Mouse (Mus musculus) liver, embryonic 14.5 days (tissue): ENCODE results near the gene C1ql3. TPM values are rescaled to one million over a fixed set of nuclear protein-coding genes. Genes with fewer than 3 reads are reported as not detected.

Experiments
- ATAC-seq: fragments of 200-750 bp; cut with Nextera tagmentation; 2 replicates; pipeline ENCODE4 v1.8.0; 2017; ENCODE audit warnings: moderate number of reproducible peaks, mild to moderate bottlenecking, moderate library complexity; ENCODE audit not compliant: insufficient read depth
- DNase-seq, 3 experiments: peaks; one replicate each; pipeline ENCODE4 v3.0.0-alpha.2; 2012 to 2013; ENCODE audit warnings: low read depth in 3 of 3, low spot score in 3 of 3
- H3K27ac ChIP-seq: fragments of 300-500 bp; sonication (generic); 2 replicates; pipeline ENCODE4 v1.5.1; 2014; ENCODE audit warnings: moderate library complexity, mild to moderate bottlenecking, control low read depth, inconsistent platforms
- H3K27me3 ChIP-seq: fragments of 300-500 bp; sonication (generic); 2 replicates; pipeline ENCODE4 v1.6.1; 2014; ENCODE audit warnings: mild to moderate bottlenecking, low read length, moderate library complexity; ENCODE audit not compliant: control insufficient read depth, insufficient read depth
- H3K36me3 ChIP-seq: fragments of 300-500 bp; sonication (generic); replicated peaks from 2 replicates; pipeline ENCODE4 v1.6.1; 2014; ENCODE audit warnings: low read depth; ENCODE audit not compliant: control insufficient read depth, insufficient read depth
- H3K4me1 ChIP-seq, 2 experiments: fragments of 200-500 bp in 1 of 2; fragments of 300-500 bp in 1 of 2; sonication (generic) in 1 of 2; replicated peaks; 2 replicates each; pipeline ENCODE4 v1.6.1; 2012 to 2014; ENCODE audit warnings: antibody characterized with exemption in 1 of 2, inconsistent platforms in 1 of 2, low read length in 1 of 2; ENCODE audit not compliant: control insufficient read depth in 2 of 2, insufficient read depth in 2 of 2
- H3K4me2 ChIP-seq: fragments of 300-500 bp; sonication (generic); 2 replicates; pipeline ENCODE4 v1.6.1; 2014; ENCODE audit warnings: low read depth, mild to moderate bottlenecking, control low read depth, moderate library complexity
- H3K4me3 ChIP-seq, 2 experiments: fragments of 200-500 bp in 1 of 2; fragments of 300-500 bp in 1 of 2; sonication (generic) in 1 of 2; 2 replicates each; pipeline ENCODE4 v1.5.1; 2012 to 2014; ENCODE audit warnings: low read depth in 2 of 2, low read length in 2 of 2, mild to moderate bottlenecking in 2 of 2, control low read depth in 1 of 2, inconsistent platforms in 1 of 2, moderate library complexity in 1 of 2; ENCODE audit not compliant: insufficient read depth in 1 of 2
- H3K9ac ChIP-seq: fragments of 300-500 bp; sonication (generic); replicated peaks from 2 replicates; pipeline ENCODE4 v1.6.1; 2014; ENCODE audit warnings: mild to moderate bottlenecking, control low read depth, moderate library complexity
- H3K9me3 ChIP-seq: fragments of 300-500 bp; sonication (generic); 2 replicates; pipeline ENCODE4 v1.6.1; 2016; ENCODE audit warnings: low read length, mixed read lengths; ENCODE audit not compliant: control insufficient read depth
- CTCF ChIP-seq: IDR thresholded peaks from 2 replicates; pipeline ENCODE4 v1.5.1; 2016; ENCODE audit warnings: antibody characterized with exemption, low read depth, control low read depth
- EP300 ChIP-seq: IDR thresholded peaks from 2 replicates; pipeline ENCODE4 v1.6.1; 2016; ENCODE audit warnings: antibody characterized with exemption, low read depth
- WGBS: fragments of 180-500 bp; shearing (Covaris S2); extraction: QIAGEN DNeasy Blood & Tissue Kit; methylation state at CpG from one replicate; pipeline ENCODE4 v1.1.7; 2014; ENCODE audit not compliant: insufficient replicate concordance; 5-methylcytosine and 5-hydroxymethylcytosine counted together
- polyA plus RNA-seq, 2 experiments: library from polyadenylated mRNA; depleted of rRNA in 1 of 2; stranded (reverse) in 1 of 2; unstranded in 1 of 2; fragments of >200 nt; fragmentation: Nextera tagmentation in 1 of 2; extraction: Ambion mirVana in 1 of 2; gene quantifications; 2 replicates each; pipeline versions ENCODE4 v1.2.1 to v1.2.3; 2012 to 2014

Gene C1ql3
- polyA plus RNA-seq, 2 experiments = 0.02 to 0.10 TPM

GRCm38 (mm10) chr2:13010030-13010459 is 1.6 kb downstream of the C1ql3 start:
- TF ChIP-seq CTCF = no peak
- no peak for TF ChIP-seq EP300
- peaks cover 41% of the 10 kb centered on the region for H3K27me3 ChIP-seq
- ATAC-seq = no peak

DNA sequence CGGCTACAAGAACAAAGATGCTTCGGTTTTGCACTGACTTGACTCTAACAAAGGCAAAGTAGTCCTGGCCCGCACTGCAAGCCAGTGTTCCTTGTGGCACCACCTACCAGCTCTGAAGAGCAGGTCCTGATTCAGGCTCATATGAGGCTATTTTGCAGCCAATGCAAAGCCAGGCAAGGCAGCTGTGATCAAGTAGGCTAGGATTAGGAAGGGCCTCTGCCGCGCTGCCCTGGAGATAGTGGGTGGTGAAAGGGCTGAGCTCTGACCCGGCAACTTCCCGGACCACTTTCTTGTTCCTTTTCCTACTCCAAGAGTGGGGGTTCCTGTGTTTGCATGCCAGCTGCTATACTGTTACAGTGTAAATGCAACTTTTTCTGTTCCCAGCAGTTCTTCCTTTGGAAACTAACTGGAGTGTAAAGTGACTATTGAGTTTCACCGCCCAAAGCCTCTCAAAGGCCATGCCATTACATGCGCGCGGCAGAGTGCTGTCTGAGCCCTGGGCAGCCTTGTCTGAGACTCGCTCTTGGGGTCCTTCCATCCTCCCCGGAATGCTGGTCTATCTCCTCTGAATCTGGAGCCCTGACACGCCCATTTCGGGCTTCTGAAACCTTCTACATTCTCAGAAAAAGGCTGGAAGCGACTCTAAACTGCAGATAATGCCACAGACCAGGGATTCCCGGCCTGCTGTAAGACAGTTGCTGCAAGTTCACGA is 2.2 kb downstream of the C1ql3 start:
- ATAC-seq = no peak
- Histone ChIP-seq H3K9me3 (no peaks in the 10 kb centered on the region), H3K4me1 (no peaks in the 10 kb centered on the region), H3K4me3 (peak overlapping the region in 1 of 2 experiments; percentile 17; a peak in 1 of 4 replicates), H3K4me2 (peak overlapping the region; percentile 60), H3K9ac (no peak overlapping the region), H3K27ac (no peak overlapping the region), H3K36me3 (no peaks in the 10 kb centered on the region), H3K27me3 (peaks cover 41% of the 10 kb centered on the region)
- TF ChIP-seq CTCF (no peak), EP300 (no peak)
- 12% methylated on average over 18 of the region's 18 CpGs for WGBS
- DNase-seq = no peak

More at GRCm38 (mm10) chr2:13010030-13010459, 1.6 kb downstream of the C1ql3 start:
- no peaks in the 10 kb centered on the region for H3K36me3 ChIP-seq
- DNase-seq = no peak
- no peak overlapping the region for H3K27ac ChIP-seq
- peak overlapping the region; percentile 60 for H3K4me2 ChIP-seq
- H3K9ac ChIP-seq = no peak overlapping the region
- no peaks in the 10 kb centered on the region for H3K4me1 ChIP-seq
- H3K4me3 ChIP-seq = peak overlapping the region in 1 of 2 experiments; percentile 43; a peak in 2 of 4 replicates
- no peaks in the 10 kb centered on the region for H3K9me3 ChIP-seq
- 2% methylated on average over 31 of the region's 31 CpGs for WGBS

GRCm38 (mm10) chr2:13008433-13008832 is 3.2 kb downstream of the C1ql3 start:
- H3K27me3 ChIP-seq = peaks cover 38% of the 10 kb centered on the region
- H3K4me2 ChIP-seq = no peak overlapping the region
- DNase-seq (no peak), ATAC-seq (no peak)
- H3K36me3 ChIP-seq = no peaks in the 10 kb centered on the region
- H3K4me1 ChIP-seq = no peaks in the 10 kb centered on the region
- no peak overlapping the region for H3K4me3 ChIP-seq
- TF ChIP-seq CTCF = no peak
- TF ChIP-seq EP300 = no peak
- no peaks in the 10 kb centered on the region for H3K9me3 ChIP-seq
- WGBS = 41% methylated on average over 1 of the region's 1 CpGs
- no peak overlapping the region for H3K27ac ChIP-seq
- no peak overlapping the region for H3K9ac ChIP-seq

- H3K4me2 ChIP-seq = no peak overlapping the region
- no peak for DNase-seq
- H3K27ac ChIP-seq = no peak overlapping the region
- 67% methylated on average over 2 of the region's 2 CpGs for WGBS
- no peaks in the 10 kb centered on the region for H3K27me3 ChIP-seq
- no peaks in the 10 kb centered on the region for H3K36me3 ChIP-seq
- no peak for ATAC-seq
- no peaks in the 10 kb centered on the region for H3K9me3 ChIP-seq
- H3K9ac ChIP-seq = no peak overlapping the region
- TF ChIP-seq EP300 (no peak), CTCF (no peak)
- no peak overlapping the region for H3K4me3 ChIP-seq
- H3K4me1 ChIP-seq = no peaks in the 10 kb centered on the region
Measured at GRCm38 (mm10) chr2:13000026-13000425, 11.6 kb downstream of the C1ql3 start.

- no peaks in the 10 kb centered on the region for H3K36me3 ChIP-seq
- no peak for ATAC-seq
- TF ChIP-seq CTCF = no peak
- no peak for TF ChIP-seq EP300
- H3K4me1 ChIP-seq = no peaks in the 10 kb centered on the region
- 73% methylated on average over 4 of the region's 4 CpGs for WGBS
- no peak overlapping the region for H3K27ac ChIP-seq
- H3K9me3 ChIP-seq = no peaks in the 10 kb centered on the region
- no peak overlapping the region for H3K4me2 ChIP-seq
- no peak overlapping the region for H3K9ac ChIP-seq
- no peak overlapping the region for H3K4me3 ChIP-seq
- no peak for DNase-seq
- no peaks in the 10 kb centered on the region for H3K27me3 ChIP-seq
Measured at GRCm38 (mm10) chr2:12984901-12985732, 26.5 kb downstream of the C1ql3 start.
